Mouse (Mus musculus): ENCODE data around the gene Zfp738. TPM values are rescaled to one million over a fixed set of nuclear protein-coding genes. Genes with fewer than 3 reads are reported as not detected.
A peak's percentile ranks its signal among the peaks of the same experiment; 100 is the strongest.
"Not testable (repeated sequence)": the region's sequence is repeated elsewhere in the genome, so short reads cannot be mapped to it uniquely, and the experiment has no call there.

Zfp738 gene
- 10 to 100 TPM; 23.5 to 28.6 TPM for total RNA-seq (2021)

DNA sequence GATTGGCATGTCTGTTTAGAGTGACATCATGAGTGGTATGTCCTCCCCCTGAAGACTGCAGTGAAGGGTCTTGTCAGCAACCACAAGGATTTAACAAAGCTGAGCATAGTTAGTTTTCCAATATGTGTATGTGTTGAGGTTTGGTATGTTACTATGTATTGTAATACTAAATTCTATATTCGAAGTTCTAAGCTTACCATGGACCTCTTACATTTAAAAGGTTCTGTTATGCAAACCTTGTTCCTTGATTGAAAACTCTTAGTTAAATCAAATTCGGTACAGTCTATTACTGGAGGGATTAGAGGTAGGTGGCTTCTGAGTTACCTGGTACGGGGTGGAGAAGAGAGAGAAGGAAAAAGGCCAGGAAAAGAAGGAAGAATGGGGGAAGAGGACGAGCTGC is at the start of gene Zfp738:
Gene Zfp738, minus strand, starts transcription at position 101 of the 400 bp plus-strand sequence.
- DNase-seq: no peak

DNA sequence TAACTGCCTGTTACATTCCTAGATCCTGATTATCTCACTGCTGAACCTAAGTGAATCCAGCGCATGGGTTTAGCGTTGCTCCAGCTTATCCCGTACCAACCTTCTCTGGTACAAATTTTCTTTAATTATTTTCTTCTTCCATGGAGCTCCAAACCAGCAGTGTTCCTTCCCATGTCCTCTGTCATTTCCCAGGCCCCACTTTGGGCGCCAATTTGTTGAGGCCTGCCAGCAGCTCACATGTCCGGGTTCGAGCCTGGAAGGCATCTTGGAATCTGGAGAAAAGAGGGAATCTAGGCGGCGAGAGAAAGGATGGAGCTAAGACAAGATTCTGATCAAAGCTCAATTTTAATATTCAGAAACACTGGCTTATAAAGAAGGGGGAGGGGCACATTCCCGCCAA is 47.5 kb upstream of the Zfp738 start:
- not testable (repeated sequence) for DNase-seq

DNA sequence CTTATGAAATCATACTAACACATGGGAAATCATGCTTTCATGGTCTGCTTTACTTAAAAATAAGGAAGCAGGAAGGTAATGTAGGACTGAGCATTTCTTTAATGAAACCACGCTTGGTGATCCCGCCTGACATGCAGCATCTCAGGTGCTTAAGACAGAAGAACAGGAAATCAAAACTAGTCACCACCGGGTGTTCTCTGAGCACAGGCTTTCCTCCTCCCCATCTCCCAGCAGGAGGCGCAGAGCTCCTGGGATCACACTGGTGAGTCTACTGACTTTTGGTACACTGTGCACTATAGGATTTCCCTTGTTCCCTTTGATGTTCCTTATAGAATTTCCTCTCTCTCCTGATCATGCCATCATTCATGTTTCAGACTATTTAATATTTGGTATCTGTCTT is 42.6 kb upstream of the Zfp738 start:
- not testable (repeated sequence) for DNase-seq

DNA sequence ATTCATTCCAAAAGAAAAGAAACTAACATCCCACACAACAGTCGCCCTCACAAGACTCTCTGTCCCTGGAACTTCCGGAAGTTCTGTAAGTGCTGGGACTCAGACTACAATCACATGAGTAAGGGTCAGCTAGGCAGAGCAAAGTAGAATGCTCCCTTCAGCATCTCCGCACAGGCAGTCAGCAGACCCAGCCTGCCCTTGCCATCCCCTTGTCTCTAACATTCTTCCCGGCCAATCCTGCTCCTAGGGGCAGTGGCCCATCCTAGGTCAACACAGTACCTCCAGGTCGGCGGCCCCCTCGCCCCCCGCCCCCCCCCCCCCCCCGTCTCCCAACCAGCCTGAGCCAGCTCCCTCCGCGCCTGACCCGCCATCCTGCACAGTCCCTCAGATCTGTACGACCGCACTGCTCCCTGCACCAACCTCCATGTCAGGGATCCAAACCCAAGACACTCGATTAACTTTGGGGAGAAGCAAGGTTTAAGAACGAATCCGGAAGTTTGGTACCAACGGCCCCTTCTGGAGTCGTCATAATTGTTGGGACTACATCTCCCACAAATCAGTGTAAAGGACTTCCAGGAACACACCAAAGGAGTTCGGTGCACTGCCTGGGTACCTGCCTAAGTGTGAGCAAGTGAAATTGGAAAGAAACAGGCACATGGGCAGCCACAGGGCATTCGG is 41.9 kb upstream of the Zfp738 start, which contains the start of gene Zfp65:
Gene Zfp65, minus strand, starts transcription at position 533 of the 678 bp plus-strand sequence.
- DNase-seq: peak; percentile 51 to 54

DNA sequence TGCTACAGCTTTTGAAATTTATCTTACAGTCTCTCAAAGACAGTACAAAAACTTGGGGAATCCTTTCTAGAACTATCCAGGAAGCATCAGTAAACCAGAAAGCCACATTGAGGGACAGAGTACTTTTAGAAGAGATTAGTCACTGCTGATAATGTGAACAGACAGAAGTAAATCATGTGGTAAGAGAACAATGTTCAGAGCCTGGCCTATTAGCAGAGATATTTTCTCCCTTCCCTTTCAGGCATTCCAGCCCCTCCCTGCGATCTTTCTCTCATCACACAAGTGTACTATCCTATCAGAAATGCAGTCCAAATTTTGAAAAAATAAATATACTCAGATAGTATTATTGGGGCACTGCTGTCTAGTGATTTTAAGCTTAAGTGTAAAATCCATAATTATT is 41.2 kb upstream of the Zfp738 start:
- DNase-seq: no peak

DNA sequence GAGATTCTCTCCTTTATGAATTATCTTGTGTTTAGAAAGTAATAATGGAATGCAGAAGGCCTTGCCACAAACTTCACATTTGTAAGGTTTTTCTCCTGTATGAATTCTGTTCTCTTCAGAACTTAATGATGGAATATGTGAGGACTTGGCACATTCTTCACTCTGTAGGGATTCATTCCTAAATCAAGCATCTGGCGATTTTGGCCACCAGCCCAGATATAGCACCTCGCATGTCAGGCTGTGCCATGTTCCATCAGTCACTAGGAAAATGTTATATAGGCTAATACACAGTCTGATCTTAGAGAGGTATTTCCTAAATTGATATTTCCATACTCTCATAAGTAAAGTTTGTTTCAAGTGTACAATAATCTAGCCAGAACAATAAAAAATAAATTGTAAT is 38.5 kb upstream of the Zfp738 start:
- not testable (repeated sequence) for DNase-seq

DNA sequence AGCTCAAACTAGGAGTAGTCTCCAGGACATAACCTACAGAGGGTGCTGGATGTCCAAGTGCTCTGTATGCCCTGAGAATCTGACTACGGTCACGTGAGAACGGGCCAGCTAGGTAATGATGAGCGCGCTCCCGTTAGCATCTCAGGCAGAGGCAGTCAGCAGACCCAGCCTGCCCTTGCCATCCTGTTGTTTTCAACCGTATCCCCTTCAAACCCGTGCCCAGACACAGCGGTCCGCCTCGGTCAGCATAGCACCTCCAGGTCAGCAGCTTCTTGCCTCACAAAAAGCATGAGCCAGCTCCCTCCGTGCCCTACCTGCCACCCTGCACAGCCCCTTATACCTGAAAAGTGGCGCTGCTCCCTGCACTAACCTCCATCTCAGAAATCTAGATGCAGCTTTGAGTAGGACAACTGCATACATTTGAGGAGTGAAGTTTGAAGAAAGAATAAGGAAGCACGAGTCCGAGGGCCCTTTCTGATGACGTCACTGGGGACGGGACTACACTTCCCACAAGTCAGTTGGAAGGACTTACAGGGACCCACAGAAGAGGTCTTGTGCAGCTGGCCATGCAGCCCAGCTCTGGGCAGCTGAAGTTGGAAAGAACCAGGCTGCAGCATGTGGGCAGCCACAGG is 37.1 kb upstream of the Zfp738 start:
- DNase-seq: peak; percentile 87 to 88

DNA sequence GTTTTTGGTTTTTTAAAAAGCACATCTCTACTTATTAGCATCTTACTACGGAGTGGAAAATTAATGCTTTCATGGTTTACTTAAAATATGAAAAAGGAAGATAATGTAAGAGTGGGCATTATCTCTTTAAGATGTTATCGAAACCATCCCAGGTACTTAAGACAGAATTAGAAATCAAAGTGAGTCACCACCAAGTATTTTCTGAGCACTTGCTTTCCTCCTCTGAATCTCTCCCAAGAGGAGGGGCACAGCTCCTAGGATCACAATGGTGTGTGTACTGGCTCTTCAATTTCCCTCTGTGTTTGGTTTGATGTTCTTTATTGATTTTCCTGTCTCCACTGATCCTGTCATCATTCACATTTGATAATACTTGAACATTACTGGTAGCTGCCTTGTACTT is 3.0 kb downstream of the Zfp738 start:
- not testable (repeated sequence) for DNase-seq

DNA sequence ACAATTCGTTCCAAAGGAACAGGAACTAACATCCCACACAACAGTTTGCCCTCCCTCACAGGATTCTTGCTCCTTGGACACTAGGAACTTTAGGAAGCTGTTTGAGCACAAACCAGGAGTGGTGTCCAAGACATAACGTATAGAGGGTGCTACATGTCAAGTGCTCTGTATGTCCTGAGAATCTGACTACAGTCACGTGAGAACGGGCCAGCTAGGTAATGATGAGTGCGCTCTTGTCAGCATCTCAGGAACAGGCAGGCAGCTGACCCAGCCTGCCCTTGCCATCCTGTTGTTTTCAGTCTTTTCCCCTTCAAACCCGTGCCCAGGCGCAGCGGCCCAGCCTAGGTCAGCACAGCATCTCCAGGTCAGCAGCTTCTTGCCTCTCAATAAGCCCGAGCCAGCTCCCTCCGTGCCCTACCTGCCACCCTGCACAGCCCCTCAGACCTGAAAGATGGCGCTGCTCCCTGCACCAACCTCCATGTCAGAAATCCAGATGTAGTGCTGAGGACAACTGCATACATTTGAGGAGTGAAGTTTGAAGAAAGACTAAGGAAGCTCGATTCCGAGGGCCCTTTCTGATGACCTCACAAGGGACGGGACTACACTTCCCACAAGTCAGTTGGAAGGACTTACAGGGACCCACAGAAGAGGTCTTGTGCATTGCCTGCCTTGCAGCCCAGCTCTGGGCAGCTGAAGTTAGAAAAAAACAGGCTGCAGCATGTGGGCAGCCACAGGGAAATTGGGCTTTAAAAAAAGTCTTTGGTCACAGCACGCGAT is 3.7 kb downstream of the Zfp738 start:
- DNase-seq: peak; percentile 85 to 86

DNA sequence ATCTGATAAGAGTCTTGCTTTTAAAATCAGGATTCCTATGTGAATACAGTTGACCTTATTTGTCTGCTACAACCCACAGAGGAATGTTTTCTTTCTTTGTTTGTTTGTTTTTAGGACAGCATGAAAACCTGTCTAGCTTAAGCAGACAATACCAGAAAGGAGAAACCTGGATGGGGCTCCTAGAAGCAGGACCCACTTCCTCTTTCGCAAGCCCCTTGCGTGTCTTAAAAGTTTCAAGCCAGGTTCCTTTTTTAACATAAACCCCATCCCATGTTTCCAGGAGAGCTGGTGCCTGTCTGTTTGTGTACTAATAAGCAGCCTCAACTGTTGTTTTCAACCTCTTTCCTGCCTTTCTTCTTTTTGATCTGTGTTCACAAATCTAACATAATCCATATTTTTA is 12.0 kb downstream of the Zfp738 start:
- DNase-seq: no peak

DNA sequence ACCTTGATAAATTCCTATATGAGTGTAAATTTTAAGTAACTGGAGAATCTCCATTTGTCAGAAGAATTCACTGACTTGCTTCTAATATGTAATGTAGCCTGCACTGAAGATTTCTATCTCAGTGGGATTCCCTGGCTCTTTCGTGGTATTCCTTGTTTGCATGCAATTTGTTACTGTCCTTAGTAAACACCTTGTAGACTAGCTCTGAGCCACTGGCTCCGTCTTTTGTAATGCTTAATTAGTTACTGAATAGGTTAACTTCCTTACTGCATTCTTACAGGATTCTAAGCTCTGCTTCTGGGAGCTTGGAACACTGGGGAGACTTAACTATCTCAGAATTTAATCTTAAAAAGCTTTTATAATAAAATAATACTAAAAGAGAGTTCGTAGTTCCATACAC is 34.4 kb downstream of the Zfp738 start:
- no peak for DNase-seq

DNA sequence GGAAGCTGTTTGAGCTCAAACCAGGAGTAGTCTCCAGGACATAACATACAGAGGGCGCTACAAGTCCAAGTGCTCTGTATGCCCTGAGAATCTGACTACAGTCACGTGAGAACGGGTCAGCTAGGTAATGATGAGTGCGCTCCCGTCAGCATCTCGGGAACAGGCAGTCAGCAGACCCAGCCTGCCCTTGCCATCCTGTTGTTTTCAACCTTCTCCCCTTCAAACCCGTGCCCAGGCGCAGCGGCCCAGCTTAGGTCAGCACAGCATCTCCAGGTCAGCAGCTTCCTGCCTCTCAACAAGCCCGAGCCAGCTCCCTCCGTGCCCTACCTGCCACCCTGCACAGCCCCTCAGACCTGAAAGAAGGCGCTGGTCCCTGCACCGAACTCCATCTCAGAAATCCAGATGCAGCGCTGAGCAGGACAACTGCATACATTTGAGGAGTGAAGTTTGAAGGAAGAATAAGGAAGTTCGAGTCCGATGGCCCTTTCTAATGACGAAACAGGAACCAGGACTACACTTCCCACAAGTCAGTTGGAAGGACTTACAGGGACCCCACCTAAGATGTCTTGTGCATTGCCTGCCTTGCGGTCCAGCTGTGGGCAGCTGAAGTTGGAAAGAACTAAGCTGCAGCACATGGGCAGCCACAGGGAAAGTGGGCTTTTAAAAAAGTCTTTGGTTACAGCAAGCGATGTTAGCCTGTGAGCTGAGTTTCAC is 49.4 kb downstream of the Zfp738 start, which contains the start of the genes Gm49345 and Zfp729a:
Gene Gm49345, minus strand, starts transcription at position 476 of the 714 bp plus-strand sequence.
Gene Zfp729a, minus strand, starts transcription at position 498 of the 714 bp plus-strand sequence.
- DNase-seq: peak; percentile 79 to 81

DNA sequence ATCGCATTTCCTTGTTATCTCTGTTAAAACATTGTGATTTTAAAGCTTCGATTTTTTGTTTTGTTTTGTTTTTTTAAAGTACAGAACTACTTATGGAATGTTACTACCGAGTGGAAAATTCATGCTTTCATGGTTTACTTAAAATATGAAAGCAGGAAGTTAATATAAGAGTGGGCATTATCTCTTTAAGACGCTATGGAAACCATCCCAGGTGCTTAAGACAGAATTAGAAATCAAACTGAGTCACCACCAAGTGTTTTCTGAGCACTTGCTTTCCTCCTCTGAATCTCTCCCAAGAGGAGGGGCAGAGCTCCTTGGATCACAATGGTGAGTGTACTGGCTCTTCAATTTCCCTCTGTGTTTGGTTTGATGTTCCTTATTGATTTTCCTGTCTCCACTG is 76.8 kb downstream of the Zfp738 start:
- no peak for DNase-seq

DNA sequence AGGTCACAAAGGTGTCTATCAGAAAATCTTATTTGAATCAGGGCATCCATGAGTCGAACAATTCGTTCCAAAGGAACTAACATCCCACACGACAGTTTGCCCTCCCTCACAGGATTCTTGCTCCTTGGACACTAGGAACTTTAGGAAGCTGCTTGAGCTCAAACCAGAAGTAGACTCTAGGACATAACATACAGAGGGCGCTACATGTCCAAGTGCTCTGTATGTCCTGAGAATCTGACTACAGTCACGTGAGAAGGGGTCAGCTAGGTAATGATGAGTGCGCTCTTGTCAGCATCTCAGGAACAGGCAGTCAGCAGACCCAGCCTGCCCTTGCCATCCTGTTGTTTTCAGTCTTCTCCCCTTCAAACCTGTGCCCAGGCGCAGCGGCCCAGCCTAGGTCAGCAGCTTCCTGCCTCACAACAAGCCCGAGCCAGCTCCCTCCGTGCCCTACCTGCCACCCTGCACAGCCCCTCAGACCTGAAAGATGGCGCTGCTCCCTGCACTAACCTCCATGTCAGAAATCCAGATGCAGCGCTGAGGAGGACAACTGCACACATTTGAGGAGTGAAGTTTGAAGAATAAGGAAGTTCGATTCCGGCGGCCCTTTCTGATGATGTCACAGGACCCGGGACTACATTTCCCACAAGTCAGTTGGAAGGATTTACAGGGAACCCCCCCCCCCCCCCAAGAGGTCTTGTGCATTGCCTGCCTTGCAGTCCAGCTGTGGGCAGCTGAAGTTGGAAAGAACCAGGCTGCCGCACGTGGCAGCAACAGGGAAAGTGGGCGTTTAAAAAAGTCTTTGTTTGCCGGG is 77.6 kb downstream of the Zfp738 start, which contains the start of gene Zfp729b:
Gene Zfp729b, minus strand, starts transcription at position 642 of the 811 bp plus-strand sequence.
- peak; percentile 81 to 86 for DNase-seq

Other genes starting within 250 kb of the Zfp738 start
- gene Zfp874a, start 235.4 kb downstream of the Zfp738 start, total RNA-seq (2021): 10 to 100 TPM; 14.3 to 15.7 TPM
- gene Zfp874b, start 202.8 kb downstream of the Zfp738 start, total RNA-seq (2021): 10 to 100 TPM; 18.4 to 20.2 TPM
- gene Zfp58, start 186.5 kb downstream of the Zfp738 start, total RNA-seq (2021): 1 to 10 TPM; 8.3 to 8.4 TPM
- 1 to 10 TPM in 1 of 2 experiments, not detected in 1; 1.2 TPM for gene Gm26965, start 160.9 kb downstream of the Zfp738 start, total RNA-seq (2021)
- gene Zfp87, start 160.9 kb downstream of the Zfp738 start, total RNA-seq (2021): 10 to 100 TPM; 23.8 to 24.5 TPM
- 10 to 100 TPM in 1 of 2 experiments, 1 to 10 TPM in 1; 9.9 to 10.8 TPM for gene Zfp748, start 133.2 kb downstream of the Zfp738 start, total RNA-seq (2021)
- 10 to 100 TPM in 1 of 2 experiments, 1 to 10 TPM in 1; 8.2 to 10.3 TPM for gene Zfp729b, start 77.4 kb downstream of the Zfp738 start, total RNA-seq (2021)
- 1 to 10 TPM in 1 of 2 experiments, under 1 TPM in 1; 0.20 to 1.8 TPM for gene Gm49345, start 49.3 kb downstream of the Zfp738 start, total RNA-seq (2021)
- gene Zfp729a, start 49.3 kb downstream of the Zfp738 start, total RNA-seq (2021): 1 to 10 TPM; 8.9 to 9.0 TPM
- 10 to 100 TPM; 12.5 to 14.6 TPM for gene Zfp65, start 42.1 kb upstream of the Zfp738 start, total RNA-seq (2021)
- 1 to 10 TPM; 5.9 to 6.6 TPM for gene Zfp85, start 68.2 kb upstream of the Zfp738 start, total RNA-seq (2021)
- gene Zfp493, start 92.6 kb upstream of the Zfp738 start, total RNA-seq (2021): 1 to 10 TPM; 4.3 to 5.5 TPM
- gene Zfp273, start 126.7 kb upstream of the Zfp738 start, total RNA-seq (2021): 1 to 10 TPM; 7.4 to 9.1 TPM
- 10 to 100 TPM; 12.7 to 14.2 TPM for gene Gm10037, start 144.0 kb upstream of the Zfp738 start, total RNA-seq (2021)
- not detected for gene BC048507, start 176.3 kb upstream of the Zfp738 start, total RNA-seq (2021)